Mouse (Mus musculus) myocyte (in vitro differentiated cells): ENCODE data around the gene Syt2.

Experiments
- E2F4 ChIP-seq: IDR thresholded peaks from one replicate; pipeline ENCODE4 v1.6.1; 2011; ENCODE audit warnings: mild to moderate bottlenecking, control low read depth, moderate library complexity; ENCODE audit not compliant: insufficient read depth
- MAX ChIP-seq: IDR thresholded peaks from one replicate; pipeline ENCODE4 v1.6.1; 2011; ENCODE audit warnings: low read depth, mild to moderate bottlenecking, control low read depth
- MYOG ChIP-seq, 3 experiments: IDR thresholded peaks; one replicate each; pipeline ENCODE4 v1.6.1; 2011; ENCODE audit warnings: control low read depth in 2 of 3, low read depth in 2 of 3, mild to moderate bottlenecking in 2 of 3; ENCODE audit not compliant: insufficient read length in 2 of 3, control insufficient read depth in 1 of 3, insufficient read depth in 1 of 3
- POLR2A ChIP-seq: IDR thresholded peaks from one replicate; pipeline ENCODE4 v1.6.1; 2011; ENCODE audit warnings: low read depth, mild to moderate bottlenecking, control low read depth, moderate library complexity; ENCODE audit not compliant: insufficient read length
- POLR2AphosphoS2 ChIP-seq: IDR thresholded peaks from one replicate; pipeline ENCODE4 v1.6.1; 2011; ENCODE audit warnings: low read depth, control low read depth; ENCODE audit not compliant: insufficient read length
- TCF12 ChIP-seq: IDR thresholded peaks from one replicate; pipeline ENCODE4 v1.6.1; 2011; ENCODE audit warnings: mild to moderate bottlenecking, control low read depth; ENCODE audit not compliant: poor library complexity, insufficient read depth, severe bottlenecking
- USF1 ChIP-seq: IDR thresholded peaks from one replicate; pipeline ENCODE4 v1.6.1; 2011; ENCODE audit warnings: low read depth, mild to moderate bottlenecking, control low read depth, moderate library complexity

GRCm38 (mm10) chr1:134714166-134714565, 67.7 kb downstream of the Syt2 start:
- TF ChIP-seq POLR2A (no peak), USF1 (no peak), MYOG (IDR thresholded peaks at IDR 0.05; ENCODE audit: control insufficient read depth in 1 of 3, insufficient read depth in 1 of 3, insufficient read length in 2 of 3, low read depth in 2 of 3) (no peak), POLR2AphosphoS2 (no peak), E2F4 (no peak), MAX (no peak), TCF12 (no peak)
